Mouse (Mus musculus) kidney, adult 2 months (tissue): ENCODE measurements at regions not wholly inside any gene's neighbourhood (a gene's known extent, or its start where the extent isn't known, plus 50 kb on each side); places are given as distances from the start of the nearest gene placed in this dataset.

Experiments used
- DNase-seq: peaks from one replicate; pipeline ENCODE4 v3.0.0; 2021
- H3K27ac ChIP-seq: fragments of 200-500 bp; 2 replicates; pipeline ENCODE4 v1.5.1; 2012; ENCODE audit warnings: low read depth, low read length, control low read depth, inconsistent platforms; ENCODE audit not compliant: insufficient read depth
- H3K27me3 ChIP-seq: fragments of 200-500 bp; replicated peaks from 2 replicates; pipeline ENCODE4 v1.6.1; 2012; ENCODE audit warnings: mild to moderate bottlenecking, moderate library complexity, low read length, inconsistent platforms; ENCODE audit not compliant: control insufficient read depth, insufficient read depth
- H3K36me3 ChIP-seq: fragments of 200-500 bp; 2 replicates; pipeline ENCODE4 v1.6.1; 2012; ENCODE audit warnings: mild to moderate bottlenecking, moderate library complexity, low read length, inconsistent platforms; ENCODE audit not compliant: control insufficient read depth, insufficient read depth
- H3K4me1 ChIP-seq: fragments of 200-500 bp; 2 replicates; pipeline ENCODE4 v1.6.1; 2011; ENCODE audit warnings: low read length; ENCODE audit not compliant: control insufficient read depth, insufficient read depth
- H3K4me3 ChIP-seq: fragments of 200-500 bp; 2 replicates; pipeline ENCODE4 v1.5.1; 2011; ENCODE audit warnings: mild to moderate bottlenecking, low read depth, low read length, control low read depth; ENCODE audit not compliant: insufficient read depth
- CTCF ChIP-seq: fragments of 200-500 bp; conservative IDR thresholded peaks from 2 replicates; pipeline ENCODE4 v1.5.1; 2011; ENCODE audit warnings: low read depth, mild to moderate bottlenecking, control low read depth, low read length, moderate library complexity, mixed read lengths; ENCODE audit not compliant: insufficient read depth, insufficient read length
- POLR2A ChIP-seq: fragments of 200-500 bp; IDR thresholded peaks from one replicate; pipeline ENCODE4 v1.6.1; 2011; ENCODE audit warnings: low read depth, low read length, control low read depth
- WGBS: fragments of 180-500 bp; shearing (Covaris S2); methylation state at CpG from one replicate; pipeline ENCODE4 v1.1.7; 2018; 5-methylcytosine and 5-hydroxymethylcytosine counted together

DNA sequence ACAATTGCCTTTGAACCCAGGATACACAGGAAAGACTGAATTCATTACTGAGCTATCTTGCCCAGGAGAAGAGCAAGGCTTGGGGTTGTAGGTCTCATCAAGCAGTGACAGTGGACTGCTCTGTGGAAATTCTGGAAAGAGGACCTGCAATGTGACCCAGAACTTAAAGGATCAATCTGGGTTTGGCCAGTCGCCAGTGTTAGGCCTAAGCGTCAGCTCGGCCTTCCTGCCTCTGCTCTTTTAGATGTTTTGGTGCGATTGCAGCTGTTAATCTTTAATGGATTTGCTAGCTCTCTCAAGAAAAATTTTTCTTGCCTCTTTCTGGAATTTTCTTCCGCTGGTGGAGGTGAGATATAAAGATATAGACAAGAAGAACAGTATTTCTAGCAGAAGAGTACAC, 81.2 kb downstream of the Car2 start:
- WGBS = 29% methylated on average over 5 of the region's 5 CpGs
- Histone ChIP-seq H3K36me3 (no peaks in the 10 kb centered on the region), H3K27ac (no peak overlapping the region), H3K4me1 (peaks cover 2% of the 10 kb centered on the region; the same call in 1 of the 2 replicates), H3K4me3 (no peak overlapping the region), H3K27me3 (no peaks in the 10 kb centered on the region)
- TF ChIP-seq CTCF (no peak), POLR2A (no peak)
- peak; percentile 70 for DNase-seq

DNA sequence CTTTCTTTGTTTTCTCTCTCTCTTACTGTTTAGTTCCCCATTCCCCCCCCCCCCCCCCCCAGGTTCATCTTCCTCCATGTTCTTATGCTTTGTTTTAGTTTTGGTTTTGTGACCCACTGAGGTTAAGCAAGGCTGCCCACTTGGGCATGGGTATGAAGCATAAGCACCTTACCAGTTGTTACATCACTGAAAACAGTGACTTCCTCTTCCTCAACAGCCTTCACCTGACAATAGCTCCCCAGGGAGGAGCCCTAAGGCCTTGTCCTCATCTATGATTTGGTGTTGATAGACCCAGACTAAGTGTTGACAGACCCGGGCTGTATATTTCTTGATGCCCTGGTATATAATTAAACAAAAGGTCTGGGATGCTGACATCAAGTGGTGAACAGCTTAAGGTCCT, 82.3 kb downstream of the Car2 start:
- no peak overlapping the region for H3K4me3 ChIP-seq
- DNase-seq = no peak
- no peak overlapping the region for H3K27ac ChIP-seq
- 76% methylated on average over 1 of the region's 1 CpGs for WGBS
- H3K27me3 ChIP-seq = no peaks in the 10 kb centered on the region
- no peak for TF ChIP-seq CTCF
- no peak for TF ChIP-seq POLR2A
- no peaks in the 10 kb centered on the region for H3K36me3 ChIP-seq
- H3K4me1 ChIP-seq = peaks cover 2% of the 10 kb centered on the region; the same call in 1 of the 2 replicates

- no peak overlapping the region for H3K4me3 ChIP-seq
- H3K27ac ChIP-seq = no peak overlapping the region
- WGBS = 77% methylated on average over 6 of the region's 6 CpGs
- H3K27me3 ChIP-seq = no peaks in the 10 kb centered on the region
- no peaks in the 10 kb centered on the region for H3K36me3 ChIP-seq
- TF ChIP-seq CTCF = no peak
- no peak for TF ChIP-seq POLR2A
- DNase-seq = no peak
- H3K4me1 ChIP-seq = peaks cover 2% of the 10 kb centered on the region; the same call in 1 of the 2 replicates
Measured at GRCm38 (mm10) chr3:14969698-14970097, 83.6 kb downstream of the Car2 start.

DNA sequence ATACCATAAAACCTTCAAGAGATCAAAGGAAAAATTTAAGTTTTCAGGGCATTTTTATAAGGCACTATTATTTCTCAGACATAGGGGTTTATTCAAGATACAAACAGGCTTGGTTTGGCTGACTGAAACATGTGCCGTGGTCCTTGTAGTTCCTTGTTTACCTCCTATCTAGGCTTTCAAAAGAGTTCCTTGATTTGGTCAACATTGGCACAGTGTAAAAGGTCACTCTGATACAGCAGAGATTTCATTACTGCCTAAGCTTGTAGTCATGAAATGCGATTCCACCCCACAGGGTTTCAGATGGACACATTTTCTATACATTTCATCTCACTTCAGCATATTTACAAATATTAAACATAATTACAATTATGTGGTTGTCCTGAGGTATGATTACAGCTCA, 85.6 kb downstream of the Car2 start:
- no peaks in the 10 kb centered on the region for H3K27me3 ChIP-seq
- no peak for DNase-seq
- no peak overlapping the region for H3K4me3 ChIP-seq
- no peaks in the 10 kb centered on the region for H3K36me3 ChIP-seq
- H3K4me1 ChIP-seq = peaks cover 2% of the 10 kb centered on the region; the same call in 1 of the 2 replicates
- 77% methylated on average over 2 of the region's 2 CpGs for WGBS
- TF ChIP-seq CTCF (no peak), POLR2A (no peak)
- H3K27ac ChIP-seq = no peak overlapping the region

- no peaks in the 10 kb centered on the region for H3K27me3 ChIP-seq
- no peak for TF ChIP-seq POLR2A
- TF ChIP-seq CTCF = no peak
Measured at GRCm38 (mm10) chr3:14974758-14975157, 88.7 kb downstream of the Car2 start.

DNA sequence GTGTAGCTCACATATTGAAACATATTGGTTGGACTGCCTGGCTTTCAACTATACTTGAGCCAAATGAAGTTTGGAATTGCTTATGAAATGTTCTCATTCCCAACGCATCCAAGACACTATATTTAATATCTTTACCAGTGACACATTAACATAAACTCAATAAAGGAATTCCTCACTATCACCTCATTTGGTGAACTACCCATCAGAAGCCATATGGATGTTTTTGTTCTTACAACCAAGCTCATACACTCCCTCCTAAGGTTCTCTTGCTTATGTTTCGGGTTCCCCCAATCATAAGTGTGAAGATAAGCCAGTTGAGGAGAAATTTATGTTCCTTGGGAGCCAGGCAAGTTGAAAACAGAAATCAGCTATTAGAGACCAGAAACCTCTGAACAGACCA, 89.1 kb downstream of the Car2 start:
- Histone ChIP-seq H3K4me3 (no peak overlapping the region), H3K27me3 (no peaks in the 10 kb centered on the region), H3K4me1 (no peaks in the 10 kb centered on the region), H3K27ac (no peak overlapping the region), H3K36me3 (no peaks in the 10 kb centered on the region)
- DNase-seq = no peak
- WGBS = 90% methylated on average over 2 of the region's 2 CpGs
- TF ChIP-seq POLR2A (no peak), CTCF (no peak)

More at GRCm38 (mm10) chr3:14974758-14975157, 88.7 kb downstream of the Car2 start:
- WGBS = 88% methylated on average over 2 of the region's 2 CpGs
- H3K4me3 ChIP-seq = no peak overlapping the region
- no peak for DNase-seq
- no peaks in the 10 kb centered on the region for H3K4me1 ChIP-seq
- H3K36me3 ChIP-seq = no peaks in the 10 kb centered on the region
- H3K27ac ChIP-seq = no peak overlapping the region

DNA sequence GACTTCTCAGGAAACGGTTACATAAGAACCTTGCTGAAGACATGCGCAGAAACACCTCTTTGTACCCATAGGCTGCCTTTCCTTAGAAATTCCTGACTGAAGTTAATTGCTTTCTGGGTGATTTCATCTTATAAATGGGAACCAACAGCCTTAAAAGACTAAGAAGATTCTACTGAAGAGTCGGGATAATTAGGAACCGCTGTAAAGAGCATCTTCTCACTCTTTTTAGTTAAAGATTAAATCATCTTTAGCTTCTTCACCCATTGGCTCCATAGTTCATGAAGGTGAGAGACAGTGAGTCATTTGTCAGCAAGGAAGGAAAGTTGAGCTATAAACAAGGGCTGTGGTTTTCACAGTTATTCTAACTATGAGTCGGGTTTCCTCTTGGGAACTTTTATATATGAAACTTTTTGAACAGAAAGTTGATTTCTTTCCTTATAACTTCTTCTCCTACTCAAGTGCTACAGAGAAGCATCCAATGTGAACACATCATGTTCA, 93.1 kb downstream of the Car2 start:
- TF ChIP-seq CTCF (no peak), POLR2A (no peak)
- Histone ChIP-seq H3K36me3 (no peaks in the 10 kb centered on the region), H3K4me3 (no peak overlapping the region), H3K27me3 (no peaks in the 10 kb centered on the region), H3K27ac (no peak overlapping the region), H3K4me1 (no peaks in the 10 kb centered on the region)
- no peak for DNase-seq
- 49% methylated on average over 5 of the region's 5 CpGs for WGBS
